Mouse (Mus musculus) heart, postnatal 0 days (tissue): Measurements from ENCODE around the gene Gm9922.

ENCODE experiments used
- CTCF ChIP-seq: IDR thresholded peaks from 2 replicates; pipeline ENCODE4 v1.5.1; 2016; ENCODE audit warnings: antibody characterized with exemption, control low read depth, low read depth
- EP300 ChIP-seq: IDR thresholded peaks from 2 replicates; pipeline ENCODE4 v1.6.1; 2016; ENCODE audit warnings: antibody characterized with exemption, low read depth

- TF ChIP-seq CTCF (no peak), EP300 (no peak)
These were observed 15.2 kb downstream of the Gm9922 start for GRCm38 (mm10) chr14:101714414-101714813.
